Mouse (Mus musculus) G1E (cell line): ENCODE data around the gene Sbpl.

Experiments used
- CTCF ChIP-seq: IDR thresholded peaks from 2 replicates; pipeline ENCODE4 v1.5.1; 2012; ENCODE audit warnings: low read depth, low read length, inconsistent platforms, mixed read lengths
- GATA1 ChIP-seq: IDR thresholded peaks from 2 replicates; pipeline ENCODE4 v1.6.1; 2012; ENCODE audit warnings: borderline replicate concordance, low read length, inconsistent platforms, mixed read lengths
- GATA2 ChIP-seq: IDR thresholded peaks from 2 replicates; pipeline ENCODE4 v1.6.1; 2012; ENCODE audit warnings: low read depth, low read length, inconsistent platforms, borderline replicate concordance
- POLR2AphosphoS5 ChIP-seq: IDR thresholded peaks from 2 replicates; pipeline ENCODE4 v1.6.1; 2012; ENCODE audit warnings: low read depth, low read length, inconsistent platforms; ENCODE audit not compliant: insufficient replicate concordance
- TAL1 ChIP-seq: conservative IDR thresholded peaks from 2 replicates; pipeline ENCODE4 v1.6.1; 2012; ENCODE audit warnings: low read depth, low read length, inconsistent platforms, mixed read lengths

- no peak for TF ChIP-seq CTCF
- no peak for TF ChIP-seq POLR2AphosphoS5
- no peak for TF ChIP-seq TAL1
- TF ChIP-seq GATA1, result no peak
- no peak for TF ChIP-seq GATA2
Measured at GRCm38 (mm10) chr17:23961573-23962122, 6.6 kb upstream of the Sbpl start.
